Mouse (Mus musculus) lung, postnatal 36 days (tissue): Measurements from ENCODE around the gene Lrrc61.

Experiments
- DNase-seq: peaks from one replicate; pipeline ENCODE4 v3.0.0; 2022; ENCODE audit warnings: mixed read lengths

Lrrc61 gene

DNA sequence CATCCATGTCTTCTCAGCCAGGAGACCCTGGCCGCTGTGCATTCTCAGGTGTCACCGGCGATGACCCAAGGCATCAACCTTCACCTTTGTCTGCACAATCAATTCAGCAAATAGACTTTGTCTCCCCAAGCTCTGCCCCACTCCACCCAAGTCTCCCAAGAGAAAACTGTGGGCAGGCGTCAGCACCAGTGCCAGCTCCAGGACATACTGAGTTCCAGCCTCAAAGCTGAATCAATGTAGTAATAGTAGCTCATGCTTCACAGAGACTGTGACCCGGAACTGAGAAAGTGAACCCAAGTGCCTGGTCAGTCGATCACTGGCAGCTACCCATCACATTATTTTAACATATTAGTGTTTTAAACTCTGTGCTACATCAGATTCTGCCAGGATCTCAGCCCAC lies 6.3 kb upstream of the Lrrc61 start:
- no peak for DNase-seq

DNA sequence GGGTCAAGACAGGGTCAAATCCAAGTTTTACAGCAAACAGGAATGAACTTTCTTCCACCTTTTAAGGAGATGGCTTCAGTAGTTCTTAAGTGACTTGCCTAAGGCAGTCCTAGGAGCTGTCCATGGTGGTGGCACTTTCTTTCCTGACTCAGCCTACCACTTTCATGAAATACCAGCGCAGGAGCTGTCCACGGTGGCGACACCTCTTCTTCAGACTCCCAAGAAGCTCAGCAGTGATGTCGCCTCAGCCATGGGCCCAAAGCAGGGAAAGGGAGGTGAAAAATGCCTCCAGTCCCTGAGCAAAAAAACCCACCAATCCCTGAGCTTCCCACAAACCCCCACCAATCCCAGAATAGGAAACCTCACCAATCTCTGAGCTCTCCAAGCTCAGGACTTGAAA lies 1.7 kb upstream of the Lrrc61 start:
- DNase-seq: peak; percentile 60

- no peak for DNase-seq
Measured at GRCm38 (mm10) chr6:48553819-48554218, 777 bp upstream of the Lrrc61 start.

DNA sequence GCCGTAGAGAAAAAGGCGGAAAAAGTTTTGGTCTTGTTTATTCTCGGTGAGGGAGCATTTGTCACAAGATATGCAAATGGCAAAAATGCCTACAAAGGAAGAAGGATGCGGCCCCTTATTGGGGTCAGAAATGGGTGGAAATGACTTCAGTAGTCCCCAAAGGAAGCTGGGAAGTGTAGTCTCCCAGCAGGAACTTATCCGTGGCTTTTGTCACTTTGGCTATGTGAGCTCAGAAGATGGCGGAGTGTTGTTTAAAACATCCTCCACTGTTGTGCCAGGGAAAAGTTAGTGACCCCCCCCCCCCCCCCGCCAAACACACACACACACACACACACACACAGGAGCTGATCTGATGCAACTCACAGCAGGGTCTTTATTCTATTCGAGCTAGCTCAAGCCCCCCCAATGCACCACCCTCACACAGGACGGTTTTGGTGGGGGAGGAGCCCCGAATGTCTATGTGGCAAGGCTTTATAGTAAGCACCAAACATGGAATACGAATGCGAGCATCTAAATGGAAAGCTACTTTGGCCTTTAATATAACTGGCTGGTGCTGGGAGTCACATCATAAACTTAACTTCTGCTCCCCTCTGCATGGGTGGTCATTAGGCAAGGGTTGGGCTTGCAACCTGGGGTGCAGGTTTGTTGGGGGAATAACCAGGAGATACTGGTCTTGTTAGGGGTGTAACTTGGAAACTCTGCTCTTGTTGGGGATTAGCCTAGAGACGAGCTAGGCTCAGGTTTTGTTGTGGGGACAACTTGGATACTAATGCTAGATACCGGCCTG lies 701 bp downstream of the Lrrc61 start:
- peak; percentile 89 for DNase-seq

- DNase-seq: no peak
Measured at GRCm38 (mm10) chr6:48555956-48556355, 1.4 kb downstream of the Lrrc61 start.

DNA sequence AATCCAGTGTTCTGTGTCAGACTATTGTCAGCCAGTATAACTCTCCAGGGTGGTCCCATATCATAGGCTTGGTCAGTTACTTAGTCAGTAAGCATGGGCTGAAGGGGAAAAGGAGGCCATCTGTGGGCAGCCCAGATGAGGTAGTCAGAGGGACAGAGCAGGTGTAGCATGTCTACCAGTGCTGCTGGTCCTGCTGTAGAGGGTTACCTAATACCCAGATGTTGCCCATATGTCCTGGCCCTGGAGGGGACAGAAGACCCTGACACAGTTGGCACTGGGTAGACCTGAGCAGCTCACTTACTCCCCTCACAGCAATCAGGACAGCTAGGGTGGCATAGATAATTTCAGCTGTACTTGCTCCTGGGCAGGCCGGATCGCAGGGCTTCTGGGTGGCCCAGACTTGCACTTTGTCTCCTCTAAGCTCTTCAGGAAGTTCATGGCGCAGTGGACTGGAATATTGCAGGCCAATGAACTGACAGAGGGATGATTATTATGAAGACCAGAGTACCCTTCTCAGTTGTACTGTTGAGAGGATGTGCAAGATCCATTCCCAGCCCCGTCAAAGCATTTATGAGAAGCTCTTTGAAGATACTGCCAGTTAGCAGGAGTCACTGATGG lies 11.2 kb downstream of the Lrrc61 start:
- no peak for DNase-seq

DNA sequence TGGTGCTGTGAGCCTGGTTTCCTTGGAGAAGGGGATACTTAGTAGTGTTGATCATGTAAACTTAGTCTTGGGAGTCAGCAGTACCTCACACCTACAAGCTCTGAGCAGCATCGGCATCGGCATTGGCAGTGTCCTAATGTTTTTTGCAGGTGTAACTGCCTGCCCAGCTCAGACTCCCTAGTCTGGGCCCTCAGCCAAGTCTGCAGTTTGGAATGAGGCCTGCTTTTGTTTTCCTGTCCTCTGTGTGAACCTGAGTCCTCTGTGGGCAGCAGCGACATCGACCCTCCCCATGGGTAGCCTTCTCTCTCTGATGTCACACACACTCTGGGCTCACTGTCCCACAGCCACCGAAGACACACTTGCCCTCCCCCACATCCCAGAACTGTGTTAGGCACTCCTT lies 11.7 kb downstream of the Lrrc61 start:
- peak; percentile 43 for DNase-seq

DNA sequence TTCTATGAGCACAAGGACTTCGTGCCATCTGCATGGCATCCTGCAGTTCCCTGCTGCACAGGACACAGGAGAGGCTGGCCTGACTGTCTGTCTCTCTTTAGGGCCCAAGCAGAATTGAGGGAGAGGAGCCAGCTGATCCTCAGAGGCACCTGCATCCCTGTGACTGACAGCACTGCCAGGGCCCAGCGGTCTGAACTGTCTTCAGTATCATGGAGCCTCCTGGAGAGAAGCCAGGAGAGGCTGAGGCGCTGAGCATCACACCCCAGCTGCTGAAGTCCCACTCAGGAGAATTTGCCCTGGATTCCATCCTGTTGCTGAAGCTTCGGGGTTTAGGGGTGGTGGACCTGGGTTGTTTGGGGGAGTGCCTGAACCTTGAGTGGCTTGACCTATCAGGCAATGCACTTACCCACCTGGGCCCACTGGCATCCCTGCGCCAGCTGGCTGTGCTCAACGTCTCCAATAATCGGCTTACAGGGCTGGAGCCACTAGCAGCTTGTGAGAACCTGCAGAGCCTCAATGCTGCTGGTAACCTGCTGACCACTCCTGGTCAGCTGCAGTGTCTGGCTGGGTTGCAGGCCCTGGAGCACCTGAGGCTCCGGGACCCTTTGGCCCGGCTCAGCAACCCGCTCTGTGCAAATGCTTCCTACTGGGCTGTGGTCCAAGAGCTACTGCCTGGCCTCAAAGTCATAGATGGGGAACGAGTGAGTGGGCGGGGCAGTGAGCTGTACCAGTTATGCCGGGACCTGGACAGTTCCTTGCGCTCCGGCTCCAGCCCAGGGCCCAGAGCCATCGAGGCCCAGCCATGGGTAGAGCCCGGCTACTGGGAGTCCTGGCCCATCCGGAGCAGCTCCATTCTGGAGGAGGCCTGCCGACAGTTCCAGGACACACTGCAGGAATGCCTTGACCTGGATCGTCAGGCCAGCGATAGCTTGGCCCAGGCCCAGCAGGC lies 13.7 kb downstream of the Lrrc61 start:
- peak; percentile 55 for DNase-seq

GRCm38 (mm10) chr6:48569065-48569807 lies 14.6 kb downstream of the Lrrc61 start:
- DNase-seq: no peak

GRCm38 (mm10) chr6:48572014-48572413 lies 17.4 kb downstream of the Lrrc61 start:
- no peak for DNase-seq

- peak; percentile 63 for DNase-seq
Measured at GRCm38 (mm10) chr6:48572572-48573061, 18.0 kb downstream of the Lrrc61 start, which contains the start of gene Rarres2. Gene Rarres2, minus strand, starts transcription at chr6:48572789.

GRCm38 (mm10) chr6:48573280-48573679 lies 18.7 kb downstream of the Lrrc61 start:
- peak; percentile 30 for DNase-seq

GRCm38 (mm10) chr6:48573981-48574380 lies 19.4 kb downstream of the Lrrc61 start:
- DNase-seq: no peak

GRCm38 (mm10) chr6:48578736-48579135 lies 24.1 kb downstream of the Lrrc61 start:
- no peak for DNase-seq

GRCm38 (mm10) chr6:48579215-48579648 lies 24.6 kb downstream of the Lrrc61 start:
- DNase-seq: peak; percentile 48

DNA sequence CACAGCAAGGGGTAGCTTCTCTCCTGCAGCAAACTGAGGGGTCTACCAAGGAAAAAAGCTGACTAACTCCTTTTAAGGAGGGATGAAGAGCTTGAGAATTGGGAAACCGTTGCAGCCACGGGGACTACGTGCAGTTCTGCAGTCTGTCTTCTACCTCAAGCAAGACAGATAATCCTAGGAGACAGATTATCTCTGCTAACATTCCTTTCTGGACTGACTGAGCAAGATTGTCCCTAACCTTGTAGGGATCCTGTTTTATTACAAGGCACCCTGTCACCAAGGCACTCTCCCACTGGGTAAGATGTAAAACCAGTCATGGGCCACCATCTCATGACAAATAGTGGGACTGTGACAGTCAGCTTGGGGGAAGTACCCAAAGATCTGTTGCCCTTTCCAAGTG lies 26.7 kb downstream of the Lrrc61 start:
- DNase-seq: no peak

DNA sequence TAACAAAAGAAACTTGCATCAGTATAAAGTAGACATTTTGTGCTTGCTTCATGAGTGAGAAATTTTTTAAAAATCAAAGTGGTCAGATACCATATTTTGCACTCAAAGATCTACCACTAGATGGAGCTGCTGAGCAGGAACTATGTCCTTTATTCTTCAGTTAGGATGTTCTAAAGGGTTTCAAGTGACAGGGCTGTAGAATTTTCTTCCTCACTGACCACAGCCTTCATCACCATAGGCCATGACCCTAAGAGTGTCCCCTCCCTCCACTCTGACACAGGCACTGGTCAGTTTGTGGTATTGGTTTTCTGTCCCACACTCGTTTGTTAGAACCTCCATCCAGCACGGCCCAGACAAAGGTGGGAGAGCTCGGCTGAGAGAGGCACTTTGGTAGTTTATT lies 27.4 kb downstream of the Lrrc61 start:
- DNase-seq: peak; percentile 79

DNA sequence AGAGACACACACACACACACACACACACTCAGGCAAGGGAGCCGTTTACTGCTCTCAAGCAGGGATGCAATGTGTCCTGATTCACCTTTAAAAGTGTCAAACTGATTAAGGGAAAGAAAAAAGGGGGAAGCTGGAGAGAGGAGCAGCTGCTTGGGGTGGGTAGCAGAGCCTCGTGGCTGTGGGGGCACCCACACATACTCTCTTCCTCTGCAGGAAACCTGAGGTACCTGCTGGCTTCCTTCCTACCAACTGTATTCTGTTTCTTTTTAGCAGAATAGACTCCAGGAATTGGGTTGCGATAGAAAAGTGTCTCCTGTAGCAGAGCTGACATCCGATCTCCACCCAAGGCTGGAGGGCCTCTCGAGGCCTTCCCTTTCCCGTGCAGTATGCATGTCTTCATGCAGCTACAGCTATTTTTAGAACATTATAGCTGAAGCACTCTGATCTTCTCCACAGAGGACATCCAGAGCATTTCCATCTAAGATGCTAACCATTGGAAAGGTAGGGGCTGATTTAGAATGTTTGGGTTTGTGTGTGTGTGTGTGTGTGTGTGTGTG lies 34.7 kb downstream of the Lrrc61 start, which contains the start of gene Gm45021:
TSS of gene Gm45021 (plus strand) at position 417 of the 557 bp plus-strand sequence.
- no peak for DNase-seq

GRCm38 (mm10) chr6:48591221-48591845 lies 36.7 kb downstream of the Lrrc61 start:
- no peak for DNase-seq

- no peak for DNase-seq
Measured at GRCm38 (mm10) chr6:48591871-48592270, 37.3 kb downstream of the Lrrc61 start.
